Mouse (Mus musculus) G1E-ER4 (cell line): ENCODE measurements around the gene Kcnip1. TPM values are rescaled to one million over a fixed set of nuclear protein-coding genes. Genes with fewer than 3 reads are reported as not detected.

ENCODE experiments used
- GATA1 ChIP-seq: IDR thresholded peaks from one replicate; pipeline ENCODE4 v1.8.0; 2012; ENCODE audit warnings: low read length, inconsistent platforms
- polyA plus RNA-seq: library from polyadenylated mRNA; stranded (reverse); fragments of >175 nt; gene quantifications from 2 replicates; pipeline ENCODE4 v1.2.3, GENCODE M21; 2012

The Kcnip1 gene
- polyA plus RNA-seq, 1 experiment: 0.03 TPM

DNA sequence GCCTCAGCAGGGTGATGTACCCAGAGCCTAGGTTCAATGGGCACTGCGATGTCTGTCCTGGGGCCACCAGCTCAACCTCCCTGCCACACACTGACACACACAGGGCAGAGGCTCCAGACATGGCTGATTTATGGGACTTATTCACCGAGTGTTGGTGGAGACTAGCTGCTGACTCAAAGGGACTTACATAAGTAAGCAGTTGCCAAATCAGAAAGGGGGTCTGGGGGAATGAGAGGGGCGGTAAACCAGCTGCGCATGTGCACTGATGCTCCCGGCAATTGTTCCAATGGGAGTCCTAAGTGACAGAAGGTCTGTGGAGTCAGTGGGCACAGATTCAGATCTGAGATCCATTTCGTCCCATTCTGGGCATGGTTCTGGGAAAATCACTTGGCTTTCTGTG is 35.4 kb downstream of the Kcnip1 start:
- TF ChIP-seq GATA1: no peak

DNA sequence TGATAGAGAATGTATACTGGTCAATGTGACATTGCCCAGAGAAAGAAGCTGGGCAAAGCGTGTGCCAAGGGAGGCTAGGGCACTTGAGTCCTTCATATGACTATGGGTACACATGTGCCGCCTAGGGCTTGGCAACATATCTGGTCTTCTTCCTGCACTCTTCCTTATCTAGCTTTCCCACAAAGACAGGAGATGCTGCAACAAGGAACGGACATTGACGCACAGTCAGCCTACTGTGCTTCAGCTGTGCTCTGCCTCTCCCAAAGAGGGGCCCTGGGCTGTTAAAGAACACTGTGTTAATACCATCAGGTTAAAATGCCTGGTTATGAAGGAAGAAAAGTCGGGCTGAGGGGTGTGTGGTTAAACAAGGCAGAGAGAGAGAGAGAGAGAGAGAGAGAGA is 36.3 kb downstream of the Kcnip1 start:
- TF ChIP-seq GATA1: no peak

DNA sequence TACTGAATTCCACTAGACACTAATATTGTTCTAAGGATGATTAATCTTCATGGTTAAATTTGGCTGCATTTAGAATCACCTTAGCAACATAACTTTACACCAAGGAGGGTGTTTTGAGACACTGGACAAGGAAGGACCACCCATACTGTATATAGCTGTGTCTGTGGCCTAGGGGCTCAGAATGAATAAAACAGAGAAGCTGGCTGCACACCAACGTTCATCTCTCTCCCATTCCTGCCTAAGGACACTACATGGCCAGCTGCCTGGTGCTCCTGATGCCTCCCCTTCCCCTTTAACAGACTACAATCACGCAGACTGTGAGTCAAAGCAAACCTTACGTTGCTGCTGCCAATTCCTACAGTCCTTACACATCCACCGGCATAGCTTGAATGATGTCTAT is 37.0 kb downstream of the Kcnip1 start:
- TF ChIP-seq GATA1: no peak

DNA sequence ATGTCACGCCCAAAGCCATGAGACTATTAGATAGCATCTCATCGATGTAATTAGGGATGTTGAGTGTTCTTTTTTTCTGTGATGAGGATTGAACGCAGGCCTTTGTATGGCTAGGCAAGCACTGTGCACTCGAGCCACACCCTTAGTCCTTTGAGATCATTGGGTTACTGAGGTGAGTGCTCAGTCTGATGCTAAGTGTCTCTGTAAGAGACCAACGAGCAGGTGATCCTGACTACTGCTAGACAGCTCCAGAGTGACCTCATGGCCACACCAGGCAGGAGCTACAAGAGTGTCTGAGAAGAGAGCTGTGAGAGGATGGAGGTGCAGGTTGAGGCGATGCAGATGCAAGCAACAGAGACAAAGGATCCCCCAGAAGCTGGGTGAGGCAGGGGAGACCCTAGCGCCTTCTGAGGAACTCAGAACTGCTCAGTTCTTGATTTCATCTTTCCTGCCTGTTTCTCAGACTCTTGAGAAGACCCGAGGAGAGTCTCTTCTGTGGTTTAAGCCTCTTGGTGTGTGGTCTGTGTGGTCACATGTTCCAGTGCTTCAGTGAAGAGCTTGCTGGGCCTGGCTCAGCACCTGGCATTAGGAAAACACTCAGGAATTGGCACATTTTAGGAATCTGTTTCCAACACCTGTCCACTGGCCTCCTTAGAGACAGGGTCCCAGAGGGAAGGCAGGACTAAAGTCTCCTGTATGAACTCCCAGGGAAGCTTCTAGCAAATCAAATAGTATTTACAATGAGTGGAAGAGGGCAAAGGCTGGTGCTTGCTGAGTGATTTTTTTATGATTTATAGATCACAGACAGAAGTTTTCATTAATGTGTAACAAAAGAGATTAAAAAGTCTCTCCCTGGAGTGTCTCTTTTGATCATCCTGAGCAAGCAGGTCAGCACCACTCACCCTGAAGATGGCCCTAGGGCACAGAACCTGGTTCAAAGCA is 41.0 kb downstream of the Kcnip1 start:
- no peak for TF ChIP-seq GATA1

DNA sequence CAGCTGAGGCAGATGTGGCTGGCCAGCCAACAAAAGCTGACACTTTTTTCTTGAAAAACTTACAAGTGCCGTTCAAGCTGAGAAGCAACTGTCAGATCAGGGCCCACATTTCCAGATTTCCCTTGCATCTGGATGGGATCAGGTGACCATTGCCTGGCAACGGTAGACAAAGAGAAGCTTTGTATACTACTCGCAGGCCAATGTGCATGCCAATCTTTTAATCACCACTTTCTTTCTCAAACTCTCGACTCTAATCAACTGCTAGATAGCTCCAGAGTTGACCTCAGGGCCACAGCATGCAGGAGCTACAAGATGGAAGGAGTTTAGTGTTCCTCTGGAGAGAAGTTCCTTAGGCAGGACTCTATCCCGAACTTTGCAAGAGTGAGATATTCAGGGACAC is 41.8 kb downstream of the Kcnip1 start:
- TF ChIP-seq GATA1: no peak

DNA sequence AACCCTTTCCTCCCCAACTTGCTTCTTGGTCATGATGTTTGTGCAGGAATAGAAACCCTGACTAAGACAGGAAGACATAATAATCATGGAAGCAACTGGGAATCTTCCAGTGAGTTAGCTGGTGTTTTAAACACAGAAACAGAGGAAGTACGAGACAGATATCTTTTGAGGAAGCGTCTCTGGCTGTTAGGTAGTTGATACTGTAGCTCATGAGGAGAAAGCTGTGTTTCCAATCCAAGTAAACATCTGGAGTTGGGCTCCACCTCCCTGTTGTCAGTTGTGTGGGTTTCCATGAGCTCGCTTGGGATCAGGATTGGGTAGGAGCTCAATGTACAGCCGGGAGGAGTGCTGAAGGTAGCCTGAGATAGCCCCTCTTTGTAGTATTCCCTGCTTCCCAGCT is 46.5 kb downstream of the Kcnip1 start:
- TF ChIP-seq GATA1: no peak

DNA sequence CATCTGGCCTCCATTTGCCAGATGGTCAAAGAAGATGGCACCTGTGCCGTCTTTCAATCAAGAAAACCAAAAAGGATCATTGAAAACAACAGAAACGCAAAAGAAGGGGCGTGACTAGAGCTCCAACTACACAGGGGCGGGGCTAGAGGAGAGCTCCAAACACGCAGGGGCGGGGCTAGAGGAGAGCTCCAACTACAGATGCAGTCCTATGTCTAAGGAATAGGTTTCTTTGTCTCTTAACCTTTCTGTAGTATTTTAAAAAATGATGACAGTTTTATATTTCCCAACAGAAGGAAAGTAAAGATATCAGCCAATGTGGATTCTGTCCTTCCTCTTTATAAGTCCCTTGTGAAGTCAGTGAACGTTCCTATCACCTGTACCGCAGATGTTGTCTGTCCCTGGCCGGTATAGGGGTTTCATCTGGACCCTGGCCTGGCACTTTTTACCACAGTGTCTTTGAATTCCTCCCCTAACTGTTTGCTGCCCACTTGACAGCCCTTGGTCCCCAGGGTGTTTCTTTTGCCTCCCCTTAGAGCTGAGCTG is 48.1 kb downstream of the Kcnip1 start:
- no peak for TF ChIP-seq GATA1

DNA sequence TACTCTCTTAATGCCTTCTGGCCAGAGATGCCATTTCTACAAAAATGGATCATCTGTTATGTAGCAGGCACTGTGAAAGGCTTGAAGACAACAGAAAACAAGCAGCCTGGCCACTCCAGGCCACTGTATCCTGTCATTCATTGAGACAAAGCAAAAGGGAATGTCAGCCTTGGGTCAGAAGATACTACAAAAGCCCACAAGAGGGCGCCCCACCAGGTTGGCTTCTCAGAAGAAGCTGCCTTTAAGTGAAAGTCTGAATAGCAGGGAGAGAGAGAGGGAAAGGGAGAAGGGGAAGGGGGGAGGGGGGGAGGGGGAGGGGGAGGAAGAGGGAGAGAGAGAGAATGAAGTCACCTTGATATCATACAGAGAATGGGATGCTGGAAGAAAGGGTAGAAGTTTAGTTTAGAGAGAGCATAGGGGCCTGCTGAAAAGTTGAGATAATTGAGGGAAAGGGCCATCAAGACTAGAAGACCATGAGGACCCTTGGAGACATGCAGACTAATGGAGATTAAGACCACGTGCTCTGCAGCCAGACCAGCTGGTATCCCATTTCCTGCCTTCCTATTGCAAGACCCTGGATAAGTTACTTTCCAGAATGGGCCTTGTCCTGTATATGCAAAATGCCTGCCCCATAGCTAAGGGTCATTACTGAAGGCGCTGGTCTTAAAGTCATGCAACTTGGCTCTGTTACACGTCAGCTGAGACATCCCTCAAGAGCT is 48.7 kb downstream of the Kcnip1 start:
- TF ChIP-seq GATA1: no peak

DNA sequence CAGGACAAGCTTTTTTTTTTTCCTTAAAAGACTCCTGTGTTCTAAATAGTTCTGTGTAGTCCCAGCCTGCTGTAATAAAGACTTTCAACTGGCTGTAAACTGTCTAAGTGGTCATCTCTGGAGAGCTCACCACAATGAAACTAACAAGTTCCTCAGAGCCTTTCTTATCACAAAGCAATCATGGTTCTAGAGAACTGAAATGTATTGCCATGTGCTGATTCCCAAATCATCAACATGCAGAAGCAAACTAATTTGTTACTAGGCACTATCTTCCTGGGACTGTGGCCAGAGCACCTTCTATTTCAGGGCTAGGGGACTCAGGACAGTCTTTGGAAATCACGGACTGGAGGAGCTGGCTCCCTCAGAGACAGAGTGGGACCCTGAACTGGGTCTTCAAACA is 49.4 kb downstream of the Kcnip1 start:
- TF ChIP-seq GATA1: no peak

DNA sequence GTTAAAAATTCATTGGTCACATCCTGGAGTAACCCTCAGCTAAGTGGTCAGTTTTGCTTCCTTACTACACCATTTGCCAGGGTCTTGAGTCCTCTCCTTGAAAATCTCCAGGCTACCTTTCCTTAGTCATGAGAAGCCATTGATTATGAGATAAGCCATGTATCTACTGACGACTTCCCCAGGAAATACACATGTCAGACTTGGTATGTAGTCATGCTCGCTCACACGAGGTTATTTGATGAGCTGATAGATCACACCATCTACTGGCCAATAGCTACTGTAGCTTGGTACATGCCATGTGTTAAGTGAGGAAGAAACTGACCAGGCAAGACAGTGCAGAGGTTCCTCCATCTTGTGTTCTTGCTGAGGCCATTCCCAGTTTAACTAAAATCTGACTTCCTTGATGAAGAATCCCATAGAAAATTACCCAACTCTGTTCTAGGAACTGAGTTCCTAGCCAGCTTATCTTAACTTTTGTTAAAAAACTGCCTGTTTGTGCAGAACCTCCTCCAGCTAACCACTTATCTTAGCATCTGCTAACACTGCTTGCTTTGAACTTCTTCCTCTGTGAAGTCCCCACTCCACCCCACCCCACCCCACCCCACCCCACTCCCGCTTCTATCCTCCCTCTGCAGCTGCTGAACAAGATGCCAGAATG is 53.4 kb downstream of the Kcnip1 start:
- no peak for TF ChIP-seq GATA1

DNA sequence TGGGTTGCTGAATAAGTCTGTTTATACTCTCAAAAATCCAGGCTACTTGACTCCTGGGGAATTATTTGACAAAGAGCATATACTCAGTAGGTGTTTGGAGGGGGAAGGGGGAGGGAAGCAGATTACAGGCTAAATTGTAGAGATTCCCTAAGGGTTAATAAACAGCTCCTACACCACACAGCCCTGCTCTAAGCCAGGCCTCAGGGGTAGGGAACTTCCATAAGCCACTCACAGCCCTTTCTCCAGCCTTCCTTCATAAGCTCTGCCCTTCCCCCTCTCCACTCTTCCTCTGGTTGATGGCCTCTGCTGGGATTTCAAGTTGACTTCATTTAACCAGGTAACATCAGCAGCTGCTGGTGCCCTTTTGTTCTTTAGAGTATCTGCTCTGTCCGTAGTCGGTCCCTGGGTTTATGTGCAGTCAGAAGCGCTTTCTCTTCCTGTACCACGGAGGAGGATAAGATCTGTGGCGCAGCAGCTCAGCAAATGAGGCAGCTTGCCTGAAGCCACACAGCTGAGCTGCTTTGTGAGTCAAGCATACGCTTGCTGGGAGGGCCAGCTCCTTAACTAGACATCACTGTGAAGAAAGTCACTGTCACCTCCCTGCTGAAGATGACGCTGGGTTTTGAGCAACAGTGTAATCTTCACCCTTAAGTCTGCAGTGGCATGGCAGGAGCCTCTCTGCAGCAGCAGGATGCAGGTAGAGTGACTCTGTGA is 54.2 kb downstream of the Kcnip1 start:
- no peak for TF ChIP-seq GATA1

DNA sequence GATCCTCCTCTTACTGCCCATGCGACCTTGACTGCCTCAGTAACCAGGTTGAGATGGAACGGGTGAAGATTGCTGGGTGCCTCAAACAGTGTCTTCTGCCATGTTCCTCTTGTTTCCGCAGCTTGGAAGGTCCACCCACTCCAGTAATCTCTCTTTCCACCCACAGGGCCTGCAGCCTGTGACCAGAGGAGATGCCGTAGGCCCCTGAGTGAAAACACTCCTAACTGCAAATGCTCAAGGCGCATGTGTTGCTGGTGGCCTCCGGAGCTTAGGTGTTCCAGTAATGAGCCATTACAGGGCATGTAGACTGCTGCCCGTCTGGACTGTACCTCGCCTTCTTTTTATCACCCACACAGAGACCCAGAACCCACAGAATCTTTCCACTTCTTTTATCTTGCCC is 55.3 kb downstream of the Kcnip1 start:
- no peak for TF ChIP-seq GATA1

DNA sequence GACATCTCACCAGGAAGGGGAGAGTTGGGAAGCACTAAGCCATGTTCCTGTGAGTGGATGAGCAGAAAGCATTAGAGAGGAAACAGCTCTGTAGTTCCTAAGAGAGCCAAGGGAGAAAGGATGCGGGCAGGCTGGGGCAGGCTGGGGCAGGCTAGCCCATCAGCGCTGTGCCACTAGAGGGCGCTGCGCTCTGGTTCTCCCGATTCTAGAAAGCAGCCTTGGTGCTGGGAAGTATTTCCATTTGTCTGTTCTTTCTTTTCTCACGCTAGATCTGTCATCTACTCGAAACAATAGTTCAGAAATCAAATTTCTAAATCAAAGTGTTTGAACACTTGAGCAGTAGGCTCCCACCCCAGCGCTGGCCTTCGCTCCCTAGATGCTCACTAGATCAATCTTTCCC is 58.7 kb downstream of the Kcnip1 start:
- TF ChIP-seq GATA1: no peak

DNA sequence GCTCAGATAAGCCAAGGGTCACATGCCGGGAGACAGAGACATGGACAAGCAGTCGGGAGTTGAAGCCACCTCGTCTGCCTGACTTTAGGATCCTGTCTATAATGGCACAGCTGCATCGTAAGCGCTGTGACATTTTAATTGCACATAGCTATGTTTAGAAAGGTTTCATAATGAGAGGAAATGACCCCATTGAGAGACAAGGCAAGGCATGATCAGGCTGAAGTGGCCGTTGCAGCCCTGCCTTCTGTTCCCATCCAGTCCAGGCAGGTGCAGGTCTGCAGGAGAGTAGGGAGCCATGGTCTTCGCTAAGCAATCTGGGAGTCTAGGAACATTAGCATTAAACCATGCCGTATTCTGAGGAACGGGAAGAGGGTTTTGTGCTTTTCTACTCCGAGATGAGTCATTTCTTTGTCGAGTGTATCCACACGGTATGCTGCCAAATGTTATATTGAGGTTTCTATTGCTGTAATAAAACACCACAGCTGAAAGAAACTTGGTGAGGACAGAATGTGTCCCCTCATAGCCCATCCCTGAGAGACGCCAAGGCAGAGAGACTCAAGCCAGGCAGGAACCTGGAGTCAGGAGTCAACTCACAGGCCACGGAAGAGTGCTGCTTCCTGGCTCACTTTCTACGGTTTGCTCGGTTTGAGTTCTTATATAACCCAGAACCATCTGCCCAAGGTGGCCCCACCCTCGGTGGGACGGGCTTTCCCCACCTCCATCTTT is 60.4 kb downstream of the Kcnip1 start:
- no peak for TF ChIP-seq GATA1
